Mouse (Mus musculus) neural tube, embryonic 11.5 days (tissue): ENCODE measurements around the gene Kmt5b. TPM values are rescaled to one million over a fixed set of nuclear protein-coding genes. Genes with fewer than 3 reads are reported as not detected.

Experiments
- ATAC-seq: fragments of 200-750 bp; cut with Nextera tagmentation; 2 replicates; pipeline ENCODE4 v1.8.0; 2017; ENCODE audit warnings: moderate number of reproducible peaks, mild to moderate bottlenecking, moderate TSS enrichment, moderate library complexity; ENCODE audit not compliant: insufficient read depth, low FRiP score, low TSS enrichment
- DNase-seq: peaks from one replicate; pipeline ENCODE4 v3.0.0-alpha.2; 2015; ENCODE audit warnings: low spot score
- H3K27ac ChIP-seq: fragments of 300-500 bp; sonication (generic); 2 replicates; pipeline ENCODE4 v1.5.1; 2014; ENCODE audit warnings: low read depth, mild to moderate bottlenecking, low read length
- H3K27me3 ChIP-seq: fragments of 300-500 bp; sonication (generic); 2 replicates; pipeline ENCODE4 v1.6.1; 2014; ENCODE audit warnings: mild to moderate bottlenecking, low read length, mixed read lengths; ENCODE audit not compliant: control insufficient read depth, insufficient read depth
- H3K36me3 ChIP-seq: fragments of 300-500 bp; sonication (generic); 2 replicates; pipeline ENCODE4 v1.6.1; 2014; ENCODE audit warnings: mild to moderate bottlenecking, low read length, moderate library complexity, mixed read lengths; ENCODE audit not compliant: control insufficient read depth, insufficient read depth
- H3K4me1 ChIP-seq: fragments of 300-500 bp; sonication (generic); 2 replicates; pipeline ENCODE4 v1.6.1; 2014; ENCODE audit warnings: low read length, mixed read lengths; ENCODE audit not compliant: control insufficient read depth, insufficient read depth
- H3K4me2 ChIP-seq: fragments of 300-500 bp; sonication (generic); 2 replicates; pipeline ENCODE4 v1.6.1; 2014; ENCODE audit warnings: low read depth, mild to moderate bottlenecking, moderate library complexity
- H3K4me3 ChIP-seq: fragments of 300-500 bp; sonication (generic); 2 replicates; pipeline ENCODE4 v1.5.1; 2014; ENCODE audit warnings: low read depth, low read length
- H3K9ac ChIP-seq: fragments of 300-500 bp; sonication (generic); 2 replicates; pipeline ENCODE4 v1.6.1; 2014; ENCODE audit warnings: mild to moderate bottlenecking, low read length
- H3K9me3 ChIP-seq: fragments of 300-500 bp; sonication (generic); 2 replicates; pipeline ENCODE4 v1.6.1; 2016; ENCODE audit warnings: low read length; ENCODE audit not compliant: control insufficient read depth
- WGBS: fragments of 180-500 bp; shearing (Covaris S2); extraction: QIAGEN DNeasy Blood & Tissue Kit; methylation state at CpG from one replicate; pipeline ENCODE4 v1.1.7; 2014; 5-methylcytosine and 5-hydroxymethylcytosine counted together
- polyA plus RNA-seq: library from polyadenylated mRNA; unstranded; fragments of >200 nt; fragmentation: Nextera tagmentation; extraction: Ambion mirVana; gene quantifications from 2 replicates; pipeline ENCODE4 v1.2.1, GENCODE M21; 2014

Gene Kmt5b
- polyA plus RNA-seq, 1 experiment from 2014 or later, result 42.0 TPM

DNA sequence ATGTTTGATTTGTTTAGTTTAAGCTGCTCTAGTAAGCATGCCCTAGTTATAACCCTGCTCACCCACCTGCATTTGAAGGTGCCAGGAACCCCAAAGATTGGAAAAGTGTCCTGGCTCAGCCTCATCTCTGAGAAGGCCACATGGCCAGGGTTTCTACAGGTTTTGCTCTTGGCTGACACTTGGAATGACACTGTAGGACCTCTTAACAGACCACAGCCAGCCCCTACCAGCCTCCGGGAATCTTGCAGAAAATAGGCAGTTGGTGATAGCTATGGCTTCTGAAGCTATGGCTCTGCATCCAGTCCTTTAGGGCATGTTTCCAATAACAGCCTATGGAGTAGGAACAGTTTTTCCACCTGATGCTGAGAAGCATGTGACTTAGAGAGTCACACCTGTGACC lies 77.6 kb downstream of the Kmt5b start:
- no peak overlapping the region for H3K4me2 ChIP-seq
- WGBS, result 96% methylated on average over 1 of the region's 1 CpGs
- no peak overlapping the region for H3K4me3 ChIP-seq
- no peaks in the 10 kb centered on the region for H3K27me3 ChIP-seq
- H3K27ac ChIP-seq, result no peak overlapping the region
- DNase-seq (no peak), ATAC-seq (no peak)
- H3K4me1 ChIP-seq, result no peaks in the 10 kb centered on the region
- H3K36me3 ChIP-seq, result no peaks in the 10 kb centered on the region
- no peaks in the 10 kb centered on the region for H3K9me3 ChIP-seq
- no peak overlapping the region for H3K9ac ChIP-seq

DNA sequence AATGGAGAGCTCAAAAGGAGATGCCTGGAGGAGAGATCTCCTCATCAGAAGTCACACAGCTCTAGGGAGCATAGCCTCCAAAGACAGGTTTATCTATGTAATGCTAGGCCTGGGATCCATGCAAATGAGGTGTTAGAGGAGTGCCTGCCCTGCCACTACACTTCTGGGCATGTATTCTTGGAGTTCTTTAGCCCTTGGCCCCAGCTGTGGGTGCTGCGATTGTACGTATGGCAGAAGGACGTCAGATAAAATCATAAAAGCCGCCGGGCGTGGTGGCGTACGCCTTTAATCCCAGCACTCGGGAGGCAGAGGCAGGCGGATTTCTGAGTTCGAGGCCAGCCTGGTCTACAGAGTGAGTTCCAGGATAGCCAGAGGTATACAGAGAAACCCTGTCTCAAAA lies 78.1 kb downstream of the Kmt5b start:
- Histone ChIP-seq H3K27me3 (no peaks in the 10 kb centered on the region), H3K9ac (no peak overlapping the region), H3K9me3 (no peaks in the 10 kb centered on the region), H3K36me3 (no peaks in the 10 kb centered on the region), H3K4me1 (no peaks in the 10 kb centered on the region), H3K27ac (no peak overlapping the region), H3K4me3 (no peak overlapping the region), H3K4me2 (no peak overlapping the region)
- WGBS, result 93% methylated on average over 11 of the region's 11 CpGs
- no peak for DNase-seq
- no peak for ATAC-seq

DNA sequence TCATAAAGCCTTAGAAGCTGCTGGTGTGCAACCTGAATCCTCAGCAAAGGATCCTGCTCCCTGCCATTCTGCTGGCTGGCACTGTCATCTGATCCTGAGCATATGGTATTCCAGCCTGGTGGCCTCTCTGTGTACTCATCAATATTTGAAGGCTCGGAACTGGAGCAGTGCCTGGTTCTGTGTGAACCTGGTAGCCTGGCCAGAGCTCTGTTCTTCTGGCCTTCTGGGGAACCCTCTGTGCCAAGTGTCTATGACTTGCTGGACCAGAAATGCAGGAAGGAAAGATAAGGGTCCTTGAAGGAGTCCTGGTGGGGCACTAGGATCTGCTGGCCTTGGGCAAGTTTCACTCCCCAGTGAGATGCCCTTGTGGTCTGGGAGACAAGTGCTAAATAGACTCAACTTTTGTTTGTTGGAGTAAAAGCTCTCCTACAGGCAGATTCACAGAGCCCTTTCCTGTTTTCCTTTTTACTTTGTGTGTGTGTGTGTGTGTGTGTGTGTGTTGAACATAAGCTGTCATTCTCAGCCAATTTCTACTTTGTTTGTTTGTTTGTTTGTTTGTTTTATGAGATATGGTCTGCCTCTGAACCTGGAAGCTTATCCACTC lies 78.7 kb downstream of the Kmt5b start:
- no peak overlapping the region for H3K4me2 ChIP-seq
- 92% methylated on average over 1 of the region's 1 CpGs for WGBS
- H3K27ac ChIP-seq, result no peak overlapping the region
- no peaks in the 10 kb centered on the region for H3K36me3 ChIP-seq
- no peak for DNase-seq
- no peak for ATAC-seq
- H3K4me3 ChIP-seq, result no peak overlapping the region
- no peaks in the 10 kb centered on the region for H3K27me3 ChIP-seq
- H3K4me1 ChIP-seq, result peaks cover 2% of the 10 kb centered on the region; the same call in 1 of the 2 replicates
- H3K9ac ChIP-seq, result no peak overlapping the region
- no peaks in the 10 kb centered on the region for H3K9me3 ChIP-seq

DNA sequence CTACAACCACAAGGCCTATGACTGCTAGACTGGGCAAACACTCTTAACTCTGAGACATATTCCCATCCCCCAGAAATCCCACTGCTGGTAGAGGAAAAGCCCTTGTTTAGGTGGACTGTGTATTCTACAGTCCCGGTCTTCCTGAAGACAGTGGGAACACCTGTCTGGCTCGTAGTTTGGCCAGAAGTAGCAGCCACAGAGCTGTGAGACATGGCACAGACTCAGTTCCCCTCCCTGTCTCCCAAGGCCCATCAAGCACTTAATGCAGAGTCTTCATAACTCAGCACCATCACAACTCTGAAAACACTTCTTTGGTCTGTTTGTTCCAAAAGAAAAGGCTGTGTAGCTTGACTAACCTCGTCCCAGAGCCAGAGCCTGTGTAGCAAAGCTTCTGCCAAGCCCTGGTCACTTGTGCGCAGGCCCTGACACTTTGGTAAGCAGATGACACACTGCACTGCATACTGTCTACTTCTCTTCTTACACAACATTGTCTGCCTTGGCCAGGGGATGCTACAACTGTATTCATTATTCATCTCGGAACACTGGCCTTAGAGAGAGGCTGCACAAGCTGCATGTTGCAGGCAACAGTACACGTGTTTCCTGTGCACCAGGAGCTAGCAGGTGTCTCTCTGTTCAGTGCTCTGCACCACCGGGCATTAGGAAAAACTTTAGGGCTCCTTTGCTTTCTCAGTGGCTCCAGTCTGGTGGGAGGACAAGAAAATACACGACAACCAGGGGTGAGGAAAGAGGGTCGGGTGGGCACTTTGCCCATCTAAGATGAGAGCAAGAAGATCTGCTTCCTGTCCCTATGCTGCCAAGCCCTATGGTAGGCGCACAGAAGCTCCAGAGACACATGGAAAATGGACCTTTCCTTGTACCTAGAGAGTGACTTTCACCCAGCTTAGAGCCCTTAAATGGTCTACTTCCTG lies 79.7 kb downstream of the Kmt5b start:
- no peaks in the 10 kb centered on the region for H3K27me3 ChIP-seq
- H3K9ac ChIP-seq, result no peak overlapping the region
- H3K4me1 ChIP-seq, result peaks cover 5% of the 10 kb centered on the region; the same call in 1 of the 2 replicates
- no peak overlapping the region for H3K27ac ChIP-seq
- H3K36me3 ChIP-seq, result no peaks in the 10 kb centered on the region
- no peaks in the 10 kb centered on the region for H3K9me3 ChIP-seq
- no peak overlapping the region for H3K4me3 ChIP-seq
- ATAC-seq (no peak), DNase-seq (no peak)
- 87% methylated on average over 10 of the region's 10 CpGs for WGBS
- no peak overlapping the region for H3K4me2 ChIP-seq

DNA sequence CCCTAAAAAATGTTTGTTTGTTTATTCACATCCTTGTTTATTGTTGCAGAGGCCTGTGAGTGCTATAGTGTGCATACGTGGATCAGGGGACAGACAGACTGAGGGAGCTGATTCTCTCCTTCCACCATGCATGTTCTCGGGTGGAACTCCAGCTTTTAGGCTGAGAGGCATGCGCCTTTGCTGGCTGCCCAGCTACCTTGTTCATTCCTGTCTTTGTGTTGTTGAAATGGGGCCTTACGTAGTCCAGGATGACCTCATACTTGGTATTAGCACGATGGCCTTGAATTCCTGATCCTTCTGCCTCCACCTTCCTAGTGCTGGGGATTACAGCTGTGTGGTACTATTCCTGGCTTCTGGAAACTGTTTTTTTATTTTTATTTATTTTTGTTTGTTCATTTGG lies 80.5 kb downstream of the Kmt5b start:
- ATAC-seq, result no peak
- H3K27ac ChIP-seq, result no peak overlapping the region
- H3K4me1 ChIP-seq, result peaks cover 5% of the 10 kb centered on the region; the same call in 1 of the 2 replicates
- DNase-seq, result no peak
- no peaks in the 10 kb centered on the region for H3K9me3 ChIP-seq
- 86% methylated on average over 5 of the region's 5 CpGs for WGBS
- H3K4me3 ChIP-seq, result no peak overlapping the region
- no peaks in the 10 kb centered on the region for H3K36me3 ChIP-seq
- no peaks in the 10 kb centered on the region for H3K27me3 ChIP-seq
- H3K4me2 ChIP-seq, result no peak overlapping the region
- H3K9ac ChIP-seq, result no peak overlapping the region

DNA sequence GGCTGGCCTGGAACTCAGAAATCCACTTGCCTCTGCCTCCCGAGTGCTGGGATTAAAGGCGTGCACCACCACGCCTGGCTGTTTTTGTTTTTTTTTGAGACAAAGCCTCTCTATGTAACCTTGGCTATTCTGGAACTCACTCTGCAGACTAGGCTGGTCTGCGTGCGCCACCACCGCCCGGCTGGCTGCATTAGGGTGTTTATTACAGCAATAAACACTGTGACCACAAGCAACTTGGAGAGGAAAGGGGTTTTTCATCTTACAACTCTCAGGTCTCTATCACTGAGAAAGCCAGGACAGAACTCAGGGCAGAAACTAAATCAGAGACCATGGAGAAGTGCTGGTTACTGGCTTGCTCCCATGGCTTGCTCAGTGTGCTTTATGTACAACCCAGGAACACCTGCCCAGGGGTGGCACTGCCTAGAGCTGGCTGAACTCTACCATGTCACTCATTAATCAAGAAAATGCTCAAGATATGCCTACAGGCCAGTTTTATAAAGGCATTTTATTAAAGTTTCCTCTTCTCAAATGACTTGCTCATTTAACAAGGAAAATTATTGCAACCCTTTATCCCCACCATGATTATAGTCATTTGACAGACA lies 81.1 kb downstream of the Kmt5b start:
- H3K9me3 ChIP-seq, result no peaks in the 10 kb centered on the region
- DNase-seq (no peak), ATAC-seq (no peak)
- no peaks in the 10 kb centered on the region for H3K36me3 ChIP-seq
- H3K4me2 ChIP-seq, result no peak overlapping the region
- H3K27ac ChIP-seq, result no peak overlapping the region
- H3K4me3 ChIP-seq, result no peak overlapping the region
- no peaks in the 10 kb centered on the region for H3K27me3 ChIP-seq
- peaks cover 5% of the 10 kb centered on the region; the same call in 1 of the 2 replicates for H3K4me1 ChIP-seq
- 41% methylated on average over 7 of the region's 7 CpGs for WGBS
- H3K9ac ChIP-seq, result no peak overlapping the region

DNA sequence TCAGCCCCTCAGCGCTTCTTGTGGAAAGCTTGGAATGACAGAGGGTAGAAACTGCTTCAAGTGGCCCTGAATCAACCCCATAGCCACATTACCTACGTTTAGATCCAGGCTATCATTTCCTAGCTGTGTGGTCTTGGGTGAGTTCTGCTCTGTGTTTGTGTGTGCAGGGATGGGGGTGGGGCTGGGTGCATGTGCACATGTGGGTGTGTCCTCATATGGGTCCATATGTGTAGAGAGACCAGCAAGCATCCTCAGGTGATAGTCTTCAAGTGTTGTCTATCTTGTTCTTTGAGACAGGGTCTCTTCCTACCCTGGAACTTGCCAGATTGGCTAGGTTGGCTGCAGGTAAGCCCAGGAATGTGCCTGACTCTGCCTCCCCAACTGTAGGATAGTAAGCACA lies 82.0 kb downstream of the Kmt5b start:
- no peak overlapping the region for H3K4me2 ChIP-seq
- ATAC-seq, result no peak

DNA sequence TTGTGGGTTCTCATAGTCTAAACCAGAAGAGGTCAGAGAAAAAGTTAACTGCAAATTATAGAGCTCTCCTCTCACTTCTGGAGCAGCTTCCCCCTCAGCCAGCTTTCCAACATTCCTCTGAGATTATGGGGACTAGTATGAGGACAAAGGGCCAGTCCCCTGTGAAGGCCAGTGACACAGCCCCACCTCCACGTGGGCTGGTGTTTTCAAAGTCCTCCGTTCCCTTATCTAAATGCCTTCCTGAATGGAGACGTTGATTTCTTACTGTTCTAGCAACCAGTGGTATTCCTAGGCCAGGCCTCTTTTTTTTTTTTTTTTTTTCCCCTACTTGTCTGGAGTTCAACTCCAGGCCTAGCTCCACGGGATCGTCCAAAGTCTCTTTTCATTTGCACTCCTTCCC lies 82.9 kb downstream of the Kmt5b start:
- no peak for DNase-seq

More for the DNA sequence above, 82.0 kb downstream of the Kmt5b start:
- no peaks in the 10 kb centered on the region for H3K9me3 ChIP-seq
- H3K9ac ChIP-seq, result no peak overlapping the region
- H3K27me3 ChIP-seq, result no peaks in the 10 kb centered on the region
- no peak for DNase-seq
- no peak overlapping the region for H3K27ac ChIP-seq
- 91% methylated on average over 2 of the region's 2 CpGs for WGBS
- peaks cover 10% of the 10 kb centered on the region; the same call in 1 of the 2 replicates for H3K4me1 ChIP-seq
- no peaks in the 10 kb centered on the region for H3K36me3 ChIP-seq
- H3K4me3 ChIP-seq, result no peak overlapping the region

More for the DNA sequence above, 82.9 kb downstream of the Kmt5b start:
- H3K4me2 ChIP-seq, result no peak overlapping the region
- no peaks in the 10 kb centered on the region for H3K9me3 ChIP-seq
- H3K4me3 ChIP-seq, result no peak overlapping the region
- H3K4me1 ChIP-seq, result peaks cover 10% of the 10 kb centered on the region; the same call in 1 of the 2 replicates
- H3K27me3 ChIP-seq, result no peaks in the 10 kb centered on the region
- no peak overlapping the region for H3K27ac ChIP-seq
- H3K9ac ChIP-seq, result no peak overlapping the region
- ATAC-seq, result no peak
- H3K36me3 ChIP-seq, result no peaks in the 10 kb centered on the region
- 41% methylated on average over 5 of the region's 5 CpGs for WGBS
